Mouse (Mus musculus) midbrain, embryonic 10.5 days (tissue): ENCODE measurements at regions not wholly inside any gene's neighbourhood (a gene's known extent, or its start where the extent isn't known, plus 50 kb on each side); places are given as distances from the start of the nearest gene placed in this dataset.
"Not testable (repeated sequence)": the region's sequence is repeated elsewhere in the genome, so short reads cannot be mapped to it uniquely, and the experiment has no call there.

Experiments
- DNase-seq: peaks from one replicate; pipeline ENCODE4 v3.0.0-alpha.2; 2017; ENCODE audit warnings: low spot score
- H3K27ac ChIP-seq: fragments of 300-500 bp; sonication (generic); replicated peaks from 2 replicates; pipeline ENCODE4 v1.5.1; 2016; ENCODE audit warnings: mild to moderate bottlenecking
- H3K27me3 ChIP-seq: fragments of 300-500 bp; sonication (generic); 2 replicates; pipeline ENCODE4 v1.6.1; 2016; ENCODE audit warnings: low read depth, mild to moderate bottlenecking; ENCODE audit not compliant: poor library complexity, severe bottlenecking
- H3K36me3 ChIP-seq: fragments of 300-500 bp; sonication (generic); 2 replicates; pipeline ENCODE4 v1.6.1; 2016; ENCODE audit warnings: mild to moderate bottlenecking, moderate library complexity
- H3K4me1 ChIP-seq: fragments of 300-500 bp; sonication (generic); 2 replicates; pipeline ENCODE4 v1.6.1; 2016
- H3K4me3 ChIP-seq: fragments of 300-500 bp; sonication (generic); 2 replicates; pipeline ENCODE4 v1.5.1; 2016; ENCODE audit warnings: mild to moderate bottlenecking, moderate library complexity
- H3K9me3 ChIP-seq: fragments of 300-500 bp; sonication (generic); replicated peaks from 2 replicates; pipeline ENCODE4 v1.6.1; 2016; ENCODE audit warnings: mild to moderate bottlenecking
- WGBS: fragments of 180-500 bp; shearing (Covaris S2); methylation state at CpG from one replicate; pipeline ENCODE4 v1.1.7; 2016; 5-methylcytosine and 5-hydroxymethylcytosine counted together

GRCm38 (mm10) chr9:9312274-9312673, 73.4 kb upstream of the Arhgap42 start:
- H3K27me3 ChIP-seq = no peaks in the 10 kb centered on the region
- H3K4me3 ChIP-seq = no peak overlapping the region
- peaks cover 8% of the 10 kb centered on the region for H3K4me1 ChIP-seq
- no peak overlapping the region for H3K27ac ChIP-seq
- no peaks in the 10 kb centered on the region for H3K9me3 ChIP-seq
- DNase-seq = no peak
- H3K36me3 ChIP-seq = no peaks in the 10 kb centered on the region

GRCm38 (mm10) chr9:9311627-9312265, 72.8 kb upstream of the Arhgap42 start:
- H3K4me3 ChIP-seq = no peak overlapping the region
- peaks cover 8% of the 10 kb centered on the region for H3K4me1 ChIP-seq
- H3K9me3 ChIP-seq = no peaks in the 10 kb centered on the region
- no peaks in the 10 kb centered on the region for H3K27me3 ChIP-seq
- no peak overlapping the region for H3K27ac ChIP-seq
- DNase-seq = no peak
- WGBS = 68% methylated on average over 2 of the region's 2 CpGs
- H3K36me3 ChIP-seq = no peaks in the 10 kb centered on the region

GRCm38 (mm10) chr9:9311040-9311583, 72.2 kb upstream of the Arhgap42 start:
- not testable (repeated sequence) for DNase-seq, H3K4me1 ChIP-seq, H3K9me3 ChIP-seq, H3K4me3 ChIP-seq, H3K27ac ChIP-seq, H3K36me3 ChIP-seq, H3K27me3 ChIP-seq
- 84% methylated on average over 6 of the region's 6 CpGs for WGBS

- no peak overlapping the region for H3K4me3 ChIP-seq
- H3K9me3 ChIP-seq = no peaks in the 10 kb centered on the region
- WGBS = 57% methylated on average over 3 of the region's 3 CpGs
- H3K27me3 ChIP-seq = no peaks in the 10 kb centered on the region
- no peak overlapping the region for H3K27ac ChIP-seq
- H3K36me3 ChIP-seq = no peaks in the 10 kb centered on the region
- no peak for DNase-seq
- H3K4me1 ChIP-seq = 0 out of 2 replicates have a peak, but pooled peaks cover 2% of the 10 kb centered on the region
These were observed 51.9 kb upstream of the Arhgap42 start for GRCm38 (mm10) chr9:9290767-9291166.

- Histone ChIP-seq H3K9me3 (no peaks in the 10 kb centered on the region), H3K36me3 (no peaks in the 10 kb centered on the region), H3K4me1 (0 out of 2 replicates have a peak, but pooled peaks cover 2% of the 10 kb centered on the region), H3K4me3 (no peak overlapping the region), H3K27me3 (no peaks in the 10 kb centered on the region), H3K27ac (no peak overlapping the region)
- no peak for DNase-seq
- 64% methylated on average over 6 of the region's 6 CpGs for WGBS
These were observed 50.7 kb upstream of the Arhgap42 start for GRCm38 (mm10) chr9:9289570-9289969.
